Mouse (Mus musculus) mouse trophoblast stem cell (cell line): ENCODE results near the gene Prdm5.

Experiments used
- in situ Hi-C, 2 experiments: fragments of 300-500 bp; cut with MseI, MboI; formaldehyde crosslinking; loops; 2 replicates in 1 of 2; 3 replicates in 1 of 2; pipeline ENCODE4 v1.15.1; 2025

The Prdm5 gene

GRCm38 (mm10) chr6:65831443-65831842 lies 52.7 kb downstream of the Prdm5 start:
- in situ Hi-C loops = no loop called here

- in situ Hi-C loops = no loop called here
Measured at GRCm38 (mm10) chr6:65834013-65834412, 55.2 kb downstream of the Prdm5 start.

GRCm38 (mm10) chr6:65842579-65842978 lies 63.8 kb downstream of the Prdm5 start:
- in situ Hi-C loops = no loop called here

GRCm38 (mm10) chr6:65849127-65849526 lies 70.3 kb downstream of the Prdm5 start:
- in situ Hi-C loops = no loop called here

GRCm38 (mm10) chr6:65849687-65850086 lies 70.9 kb downstream of the Prdm5 start:
- in situ Hi-C loops = loop anchor here in 1 of 2 experiments (25.0 kb wide), 1 partner anchor 613 kb away; no protein-coding TSS in a partner anchor

GRCm38 (mm10) chr6:65850221-65850620 lies 71.4 kb downstream of the Prdm5 start:
- in situ Hi-C loops = loop anchor here in 1 of 2 experiments (25.0 kb wide), 1 partner anchor 612 kb away; no protein-coding TSS in a partner anchor

GRCm38 (mm10) chr6:65854020-65854419 lies 75.2 kb downstream of the Prdm5 start:
- in situ Hi-C loops = loop anchor here in 1 of 2 experiments (25.0 kb wide), 1 partner anchor 608 kb away; no protein-coding TSS in a partner anchor

GRCm38 (mm10) chr6:65854585-65854984 lies 75.8 kb downstream of the Prdm5 start:
- in situ Hi-C loops = loop anchor here in 1 of 2 experiments (25.0 kb wide), 1 partner anchor 608 kb away; no protein-coding TSS in a partner anchor

GRCm38 (mm10) chr6:65860609-65861008 lies 81.8 kb downstream of the Prdm5 start:
- in situ Hi-C loops = loop anchor here in 1 of 2 experiments (25.0 kb wide), 1 partner anchor 602 kb away; no protein-coding TSS in a partner anchor

- in situ Hi-C loops = loop anchor here in 1 of 2 experiments (25.0 kb wide), 1 partner anchor 599 kb away; no protein-coding TSS in a partner anchor
Measured at GRCm38 (mm10) chr6:65862836-65863235, 84.0 kb downstream of the Prdm5 start.

GRCm38 (mm10) chr6:65864233-65864632 lies 85.4 kb downstream of the Prdm5 start:
- in situ Hi-C loops = loop anchor here in 1 of 2 experiments (25.0 kb wide), 1 partner anchor 598 kb away; no protein-coding TSS in a partner anchor

GRCm38 (mm10) chr6:65864919-65865318 lies 86.1 kb downstream of the Prdm5 start:
- in situ Hi-C loops = loop anchor here in 1 of 2 experiments (25.0 kb wide), 1 partner anchor 597 kb away; no protein-coding TSS in a partner anchor

GRCm38 (mm10) chr6:65865861-65866260 lies 87.1 kb downstream of the Prdm5 start:
- in situ Hi-C loops = loop anchor here in 1 of 2 experiments (25.0 kb wide), 1 partner anchor 596 kb away; no protein-coding TSS in a partner anchor

- in situ Hi-C loops = loop anchor here in 1 of 2 experiments (25.0 kb wide), 1 partner anchor 590 kb away; no protein-coding TSS in a partner anchor
Measured at GRCm38 (mm10) chr6:65871754-65872278, 93.0 kb downstream of the Prdm5 start.

GRCm38 (mm10) chr6:65878300-65878699 lies 99.5 kb downstream of the Prdm5 start:
- in situ Hi-C loops = no loop called here

- in situ Hi-C loops = no loop called here
Measured at GRCm38 (mm10) chr6:65888835-65889234, 110.0 kb downstream of the Prdm5 start.

GRCm38 (mm10) chr6:65892045-65892660 lies 113.4 kb downstream of the Prdm5 start:
- in situ Hi-C loops = no loop called here

- in situ Hi-C loops = no loop called here
Measured at GRCm38 (mm10) chr6:65906657-65907182, 127.9 kb downstream of the Prdm5 start.

GRCm38 (mm10) chr6:65915421-65915820 lies 136.6 kb downstream of the Prdm5 start:
- in situ Hi-C loops = no loop called here

- in situ Hi-C loops = no loop called here
Measured at GRCm38 (mm10) chr6:65921703-65922102, 142.9 kb downstream of the Prdm5 start.

GRCm38 (mm10) chr6:65923501-65924084 lies 144.8 kb downstream of the Prdm5 start:
- in situ Hi-C loops = no loop called here

GRCm38 (mm10) chr6:65925737-65926333 lies 147.0 kb downstream of the Prdm5 start:
- in situ Hi-C loops = no loop called here
